Mouse (Mus musculus) mouse embryonic stem cell (cell line): ENCODE measurements around the gene Erich4.
"Not testable (repeated sequence)": the region's sequence is repeated elsewhere in the genome, so short reads cannot be mapped to it uniquely, and the experiment has no call there.

Experiments used
- in situ Hi-C, 2 experiments: fragments of 300-500 bp; cut with MboI; formaldehyde crosslinking; loops; 1 replicate in 1 of 2; 3 replicates in 1 of 2; pipeline ENCODE4 v1.14.3; 2019 to 2020; ENCODE audit warnings: low sequenced_read_pairs in 2 of 2, low pct_unique_long_range_greater_than_20kb in 1 of 2, mixed read lengths in 1 of 2; ENCODE audit not compliant: unreplicated experiment in 1 of 2

Erich4 gene

DNA sequence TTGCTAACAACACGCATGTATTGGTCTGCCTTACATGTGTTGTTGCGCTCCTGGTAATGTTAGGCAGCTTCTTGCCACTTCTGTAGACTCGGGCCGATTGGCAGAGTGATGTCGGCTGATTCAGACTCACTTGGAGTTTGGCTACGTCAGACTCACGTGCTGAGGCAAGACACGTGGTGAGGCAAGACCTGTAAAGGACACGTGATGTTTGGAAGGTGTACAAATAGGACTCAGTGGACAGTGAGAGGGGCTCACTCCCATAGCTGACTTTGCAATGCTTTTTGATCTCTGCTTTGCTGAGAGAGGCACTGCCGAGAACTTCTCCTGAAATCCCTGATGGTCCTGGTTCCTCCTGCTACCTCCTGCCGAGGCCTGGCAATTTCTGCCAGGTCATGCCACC lies 15.0 kb downstream of the Erich4 start:
- in situ Hi-C loops, result loop anchor here in 1 of 2 experiments (25.0 kb wide), 1 partner anchor 463 kb away; no protein-coding TSS in a partner anchor

DNA sequence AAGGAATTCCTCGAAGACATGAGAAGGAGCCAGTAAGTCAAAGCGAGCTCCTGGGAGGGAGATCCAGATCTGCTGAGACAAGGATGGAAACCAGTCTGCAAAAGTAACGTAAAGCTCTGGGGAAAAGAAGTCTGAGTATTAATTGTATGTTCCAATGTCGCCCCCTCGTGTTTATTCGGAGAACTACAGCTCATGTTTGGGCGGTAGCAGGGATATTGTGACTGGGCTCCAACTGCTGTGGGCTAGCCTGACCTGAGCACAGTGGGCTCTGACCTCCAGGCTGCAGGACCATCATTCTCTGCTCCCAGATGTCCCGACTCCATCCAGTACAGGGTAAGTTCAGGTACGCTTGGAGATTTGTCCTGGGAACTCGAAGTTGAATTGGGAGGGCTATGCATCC lies 16.0 kb downstream of the Erich4 start:
- in situ Hi-C loops, result loop anchor here (5.0 to 25.0 kb wide), 4 partner anchors 117 to 462 kb away; no protein-coding TSS in a partner anchor

DNA sequence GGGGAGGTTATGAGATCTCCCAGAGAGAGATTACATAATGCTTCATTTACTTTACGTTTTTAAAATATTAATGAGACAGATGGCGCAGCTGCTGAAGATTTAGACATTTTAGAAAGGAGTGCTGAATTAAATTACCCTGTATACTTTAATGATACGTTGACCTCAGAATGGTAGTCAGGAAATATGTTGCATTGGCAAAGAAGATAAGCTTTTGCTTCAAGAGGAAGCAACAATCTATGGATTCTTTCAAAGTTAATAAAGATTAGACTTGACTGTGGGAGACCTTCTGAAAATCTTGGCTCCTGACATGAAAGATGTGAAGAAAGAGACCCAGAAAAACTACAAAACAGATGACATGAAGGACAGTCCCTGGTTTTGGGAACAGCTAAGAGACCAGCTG lies 21.8 kb downstream of the Erich4 start:
- in situ Hi-C loops, result loop anchor here in 1 of 2 experiments (5.0 kb wide), 1 partner anchor 112 kb away; no protein-coding TSS in a partner anchor

DNA sequence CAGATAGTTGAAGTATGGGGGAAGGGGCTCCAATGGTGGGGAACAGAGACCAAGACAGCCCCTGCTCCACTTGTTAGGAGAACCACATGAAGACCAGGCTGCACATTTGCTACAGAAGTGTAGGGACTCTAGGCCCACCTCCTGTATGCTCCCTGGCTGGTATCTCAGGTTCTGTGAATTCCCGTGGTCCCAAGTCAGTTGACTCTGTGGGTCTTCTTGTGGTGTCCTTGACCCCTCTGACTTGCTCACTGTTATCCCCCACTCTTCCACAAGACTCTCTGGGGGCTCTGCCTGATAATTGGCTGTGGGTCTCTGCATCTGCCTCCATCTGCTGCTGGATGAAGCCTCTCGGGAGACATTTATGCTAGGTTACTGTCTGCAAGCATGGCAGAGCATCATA lies 24.5 kb downstream of the Erich4 start:
- in situ Hi-C loops, result loop anchor here in 1 of 2 experiments (5.0 kb wide), 1 partner anchor 109 kb away; no protein-coding TSS in a partner anchor

DNA sequence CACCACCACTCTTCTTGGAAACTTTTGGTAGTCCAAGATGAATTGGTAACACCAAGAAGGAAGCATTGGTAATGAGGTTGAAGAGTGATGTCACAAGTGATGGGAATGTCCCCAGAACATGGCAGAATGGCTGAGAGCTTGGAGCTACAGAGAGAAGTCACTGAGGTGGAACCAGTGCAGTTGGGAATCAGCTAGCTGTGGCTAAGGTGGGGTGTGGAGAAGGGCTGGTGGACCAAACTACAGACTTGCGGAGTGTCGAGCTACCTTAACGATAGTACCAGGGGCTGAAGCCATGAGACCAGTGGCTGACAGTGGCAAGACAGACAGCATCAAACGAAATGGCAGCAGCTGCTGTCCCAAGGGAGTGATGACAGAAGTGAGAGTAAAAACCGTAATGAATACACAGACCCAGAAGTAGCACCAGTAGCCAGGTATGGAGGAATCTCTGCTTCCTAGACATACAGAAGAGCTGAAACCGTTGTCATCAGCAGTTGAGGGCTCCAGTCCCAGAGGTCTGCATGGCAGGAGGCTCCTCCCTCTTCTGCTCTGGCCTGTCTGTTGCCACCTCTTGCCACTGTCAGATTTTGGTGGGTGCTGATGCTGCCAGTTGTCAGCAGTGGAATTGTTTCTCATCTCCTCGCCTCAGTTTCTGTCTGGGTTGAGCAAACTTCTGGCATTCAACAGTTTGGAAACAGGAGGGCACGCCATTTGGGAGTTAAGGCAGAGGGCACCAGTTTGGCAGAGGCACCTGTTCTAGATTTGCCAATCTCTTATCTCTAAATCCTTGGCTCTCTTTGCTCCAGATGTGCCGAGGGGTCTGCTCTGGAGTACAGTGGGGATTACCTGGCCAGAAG lies 30.1 kb downstream of the Erich4 start:
- in situ Hi-C loops, result no loop called here

DNA sequence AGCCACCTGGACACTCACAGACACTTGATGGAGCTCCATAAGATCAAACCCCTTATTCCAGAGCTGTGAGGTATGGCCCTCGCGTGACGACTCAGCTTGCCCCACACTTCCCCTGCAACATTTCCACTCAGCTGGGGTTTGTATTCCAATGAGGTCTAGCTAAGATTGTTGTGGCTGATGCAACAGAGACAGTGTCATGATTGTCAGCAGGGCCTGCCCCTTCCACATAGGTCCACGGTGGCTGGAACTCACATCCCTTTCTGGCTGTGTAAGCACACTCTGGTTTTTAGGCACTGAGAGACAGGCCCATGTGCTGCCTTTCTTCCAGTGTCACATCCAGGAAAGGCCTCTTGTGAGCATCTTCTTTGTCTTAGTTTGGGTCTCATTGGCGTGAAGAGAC lies 31.0 kb downstream of the Erich4 start:
- in situ Hi-C loops, result no loop called here

DNA sequence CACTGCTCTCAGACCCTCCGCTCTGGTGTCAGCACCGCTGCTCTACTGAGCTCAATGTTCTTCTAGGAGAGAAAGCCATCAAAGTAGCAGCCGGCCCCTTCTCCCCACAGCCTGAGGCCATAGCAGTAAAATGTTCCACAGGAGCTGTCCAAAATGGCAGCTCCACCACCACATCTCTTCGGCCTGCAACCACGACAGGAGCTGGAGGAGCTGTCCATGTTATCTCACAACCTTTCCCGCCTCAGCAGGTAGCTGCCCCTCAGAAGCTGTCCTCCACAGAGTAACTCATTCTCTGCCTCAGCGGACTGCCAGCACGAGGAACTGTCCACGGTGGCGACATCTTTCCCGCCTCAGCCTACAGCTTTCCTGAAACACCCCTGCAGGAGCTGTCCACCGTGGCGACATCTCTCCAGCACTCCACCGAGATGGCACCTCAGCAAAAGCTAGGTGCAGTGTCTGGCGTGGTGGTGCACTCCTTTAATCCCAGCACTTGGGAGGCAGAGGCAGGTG lies 33.3 kb downstream of the Erich4 start:
- in situ Hi-C loops, result no loop called here

DNA sequence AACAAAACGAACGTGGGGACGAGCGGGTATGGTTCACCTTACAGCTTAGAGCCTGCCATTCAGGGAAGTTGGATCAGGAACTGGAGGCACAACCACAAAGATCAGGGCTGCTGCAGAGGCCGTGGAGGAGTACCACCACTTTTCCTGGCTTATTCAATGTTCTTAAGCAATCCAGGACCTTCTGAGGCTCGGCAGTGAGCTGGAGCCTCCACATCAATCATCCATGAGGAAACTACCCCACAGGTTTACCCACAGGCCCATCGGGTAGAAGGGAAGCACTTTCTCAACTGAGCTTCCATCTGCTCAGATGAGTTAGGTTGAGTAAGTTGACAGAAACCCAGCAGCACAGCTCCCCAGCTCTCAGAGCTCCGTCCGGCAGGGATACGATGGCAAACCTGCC lies 36.3 kb downstream of the Erich4 start:
- in situ Hi-C loops, result no loop called here

DNA sequence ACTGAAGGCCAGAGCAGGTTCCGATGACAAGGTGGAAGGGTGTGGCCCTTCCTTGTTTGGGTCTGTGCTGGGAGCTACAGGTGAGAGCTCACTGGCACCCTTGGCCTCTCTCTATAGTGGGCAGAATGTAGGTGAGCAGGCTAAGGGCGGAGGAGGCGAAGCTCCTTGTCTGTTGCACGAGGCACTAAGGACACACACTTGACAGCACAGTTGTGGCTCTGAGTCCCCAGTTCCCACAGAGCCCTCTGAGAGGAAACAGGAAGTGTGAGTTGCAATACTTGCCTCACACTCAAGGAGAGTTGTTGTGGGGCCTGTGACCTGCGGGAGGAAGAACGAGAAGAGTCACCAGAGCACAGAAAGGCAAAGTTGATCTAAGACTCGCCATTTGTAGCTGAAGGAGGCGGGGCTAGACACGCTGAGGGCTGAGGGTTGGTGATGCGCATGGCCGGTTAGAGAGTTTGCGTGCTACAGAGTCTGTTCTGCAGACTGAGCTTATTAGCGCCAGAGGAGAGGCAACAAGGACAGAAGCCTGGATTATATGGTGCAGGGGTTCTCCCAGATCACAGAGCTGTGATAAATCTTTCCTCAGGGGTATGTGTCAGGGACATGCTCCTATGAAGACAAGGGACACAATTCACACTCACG lies 38.8 kb downstream of the Erich4 start:
- in situ Hi-C loops, result not testable (repeated sequence)

DNA sequence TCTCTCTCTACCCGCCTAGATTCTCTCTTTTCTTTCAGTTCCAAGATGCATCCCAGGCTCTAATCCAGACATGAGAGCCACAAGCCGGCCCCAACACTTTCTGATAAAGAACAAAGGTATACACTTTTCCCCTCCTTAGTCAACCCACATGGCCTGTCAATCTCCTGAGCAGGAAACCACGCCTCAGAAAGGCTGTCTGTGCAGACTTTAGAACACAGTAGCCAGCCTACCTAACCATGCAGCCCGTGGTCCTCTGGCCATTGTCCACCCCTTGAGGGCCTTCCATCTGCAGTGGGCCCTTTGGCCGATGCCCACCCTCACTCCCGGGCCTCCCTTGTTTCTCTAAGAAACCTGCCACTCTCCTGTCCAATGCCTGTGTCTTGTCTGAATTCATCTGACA lies 39.4 kb downstream of the Erich4 start:
- in situ Hi-C loops, result not testable (repeated sequence)

DNA sequence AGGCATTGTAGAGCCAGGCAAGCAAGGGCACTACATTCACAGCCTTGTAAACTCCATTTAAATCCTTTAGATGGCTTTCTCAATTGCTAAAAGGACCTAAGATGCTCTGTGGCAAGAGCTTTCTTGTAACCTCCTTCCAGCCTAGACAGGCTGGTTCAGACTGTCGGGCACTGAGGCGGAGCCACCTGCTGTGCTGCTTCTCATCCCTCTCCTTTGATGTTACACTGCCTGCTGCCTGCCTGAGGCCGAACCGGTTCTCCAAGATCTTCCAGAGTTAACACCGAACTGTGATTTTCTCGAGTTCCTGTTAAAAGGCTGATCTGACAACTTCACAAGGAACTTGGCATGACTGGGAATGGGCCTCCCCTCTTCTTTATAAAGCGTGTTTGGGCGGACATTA lies 39.8 kb downstream of the Erich4 start:
- in situ Hi-C loops, result no loop called here

DNA sequence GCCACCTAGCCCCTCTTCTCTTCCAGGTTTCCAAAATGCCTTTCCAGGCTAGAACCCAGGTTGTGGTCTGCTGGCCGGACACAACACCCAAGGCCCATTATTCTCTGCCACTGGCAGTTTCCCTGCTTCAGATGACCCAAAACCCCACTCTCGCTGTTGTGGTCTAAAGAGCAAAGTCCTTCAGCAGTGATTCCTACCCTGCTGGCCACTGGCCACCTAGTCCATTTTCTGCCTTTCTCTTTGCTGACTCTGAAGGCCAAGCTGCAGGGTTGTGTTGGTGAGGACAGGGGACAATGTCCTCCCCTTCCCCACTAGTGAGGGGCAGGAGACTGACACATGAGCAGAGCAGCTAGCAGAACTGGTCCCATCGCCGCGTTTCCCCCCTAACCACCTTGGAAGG lies 40.6 kb downstream of the Erich4 start:
- in situ Hi-C loops, result no loop called here

DNA sequence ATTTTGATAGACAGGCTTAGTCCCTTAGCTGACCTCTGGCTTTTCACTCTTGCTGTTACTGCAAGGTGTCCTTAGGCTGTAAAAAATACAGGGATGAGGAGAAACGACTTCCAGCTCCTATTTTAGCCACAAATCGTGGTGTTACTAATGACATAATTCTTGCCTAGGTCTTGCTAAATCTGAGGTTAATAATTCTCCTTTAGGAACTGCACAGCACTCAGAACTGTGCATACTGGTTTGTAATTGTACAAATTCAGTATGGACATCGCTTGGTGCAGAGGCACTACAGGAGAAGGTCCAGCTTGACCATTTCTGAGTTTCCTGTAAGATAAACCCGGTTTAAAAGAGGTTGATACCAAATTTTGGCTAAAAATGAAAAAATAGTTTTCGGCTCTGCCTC lies 41.9 kb downstream of the Erich4 start:
- in situ Hi-C loops, result not testable (repeated sequence)

DNA sequence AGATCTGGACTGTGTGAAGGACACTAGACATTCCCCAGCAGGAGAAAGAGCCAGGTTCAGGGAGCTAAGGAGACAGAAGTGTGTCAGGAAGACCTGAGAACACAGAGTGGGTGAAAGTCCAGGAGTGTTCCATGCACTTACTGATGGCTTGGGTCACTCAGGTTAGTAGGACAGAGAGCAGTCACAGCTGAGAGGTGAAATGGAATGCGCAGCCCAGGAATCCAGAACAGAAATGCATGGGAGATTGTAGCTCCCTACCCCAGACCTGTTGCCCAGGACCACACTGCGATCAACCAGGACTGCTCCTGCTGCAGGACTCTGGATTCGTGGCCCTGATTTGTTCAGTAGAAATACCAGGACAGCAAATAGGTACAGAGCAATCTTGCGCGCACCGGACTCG lies 47.0 kb downstream of the Erich4 start:
- in situ Hi-C loops, result no loop called here
